Mouse (Mus musculus) gastrocnemius, adult 2 months (tissue): ENCODE results near the gene Ankrd42. TPM values are rescaled to one million over a fixed set of nuclear protein-coding genes. Genes with fewer than 3 reads are reported as not detected.

ENCODE experiments used
- DNase-seq: peaks from one replicate; pipeline ENCODE4 v3.0.0; 2022
- H3K27ac ChIP-seq: fragments of 200-600 bp; 2 replicates; pipeline ENCODE4 v1.8.1; 2022; ENCODE audit warnings: mild to moderate bottlenecking
- H3K4me3 ChIP-seq: fragments of 200-600 bp; 2 replicates; pipeline ENCODE4 v1.8.1; 2022; ENCODE audit warnings: mild to moderate bottlenecking, moderate library complexity
- CTCF ChIP-seq: fragments of 200-600 bp; IDR thresholded peaks from 2 replicates; pipeline ENCODE4 v1.8.1; 2022; ENCODE audit warnings: antibody characterized with exemption, mild to moderate bottlenecking, moderate library complexity
- intact Hi-C: fragments of 180-260 bp; cut with DNase I; formaldehyde crosslinking; loops from one replicate; pipeline ENCODE4 v1.15.1; 2025
- total RNA-seq, 2 experiments: library from RNA; stranded (reverse); gene quantifications; 2 replicates each; pipeline ENCODE4 v1.2.3; 2021

The Ankrd42 gene
- total RNA-seq, 2 experiments from 2014 or later = 0.31 to 0.39 TPM

GRCm38 (mm10) chr7:92636295-92637011, 489 bp downstream of the Ankrd42 start:
- Histone ChIP-seq H3K27ac (peak overlapping the region; percentile 94), H3K4me3 (peak overlapping the region; percentile 98)
- intact Hi-C loops = loop anchor here (1.0 to 10.0 kb wide), 3 partner anchors 33 to 191 kb away; partner anchors contain the start of genes Ccdc90b and Pcf11
- DNase-seq = peak; percentile 25
- TF ChIP-seq CTCF = no peak

GRCm38 (mm10) chr7:92630167-92630566, 6.8 kb downstream of the Ankrd42 start:
- intact Hi-C loops = loop anchor here (2.0 to 10.0 kb wide), 2 partner anchors 65 to 237 kb away; partner anchors contain the start of gene Ccdc90b
- Histone ChIP-seq H3K27ac (no peak overlapping the region), H3K4me3 (no peak overlapping the region)
- peak; percentile 30 for DNase-seq
- peak; percentile 59 for TF ChIP-seq CTCF

GRCm38 (mm10) chr7:92624488-92624887, 12.5 kb downstream of the Ankrd42 start:
- TF ChIP-seq CTCF = peak; percentile 37
- no peak overlapping the region for H3K27ac ChIP-seq
- DNase-seq = no peak
- no peak overlapping the region for H3K4me3 ChIP-seq
- intact Hi-C loops = loop anchor here (10.0 kb wide), 1 partner anchor 340 kb away; no protein-coding TSS in a partner anchor

DNA sequence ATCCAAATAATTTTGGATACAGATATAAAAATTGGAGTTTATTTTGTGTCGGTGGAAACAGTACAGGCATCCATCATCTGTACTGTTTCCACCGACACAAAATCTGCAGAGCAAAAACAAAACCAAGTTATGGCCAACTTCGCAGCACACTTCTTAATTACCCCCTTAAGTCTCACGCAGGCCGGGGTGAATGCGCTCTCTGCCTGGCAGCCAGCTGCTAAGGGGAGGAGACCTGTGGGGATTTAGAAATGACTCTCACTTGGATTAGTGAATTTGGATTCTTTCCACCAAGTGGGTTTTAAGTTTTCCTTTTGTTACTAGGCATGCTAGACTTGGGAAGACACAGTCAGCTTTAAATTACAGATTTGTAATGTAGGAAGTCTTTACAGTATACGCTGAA, 26.1 kb downstream of the Ankrd42 start:
- DNase-seq = no peak
- intact Hi-C loops = no loop called here
- no peak for TF ChIP-seq CTCF
- Histone ChIP-seq H3K4me3 (no peak overlapping the region), H3K27ac (no peak overlapping the region)

GRCm38 (mm10) chr7:92604961-92605360, 32.0 kb downstream of the Ankrd42 start:
- no peak for TF ChIP-seq CTCF
- H3K4me3 ChIP-seq = no peak overlapping the region
- H3K27ac ChIP-seq = no peak overlapping the region
- no peak for DNase-seq
- intact Hi-C loops = no loop called here

DNA sequence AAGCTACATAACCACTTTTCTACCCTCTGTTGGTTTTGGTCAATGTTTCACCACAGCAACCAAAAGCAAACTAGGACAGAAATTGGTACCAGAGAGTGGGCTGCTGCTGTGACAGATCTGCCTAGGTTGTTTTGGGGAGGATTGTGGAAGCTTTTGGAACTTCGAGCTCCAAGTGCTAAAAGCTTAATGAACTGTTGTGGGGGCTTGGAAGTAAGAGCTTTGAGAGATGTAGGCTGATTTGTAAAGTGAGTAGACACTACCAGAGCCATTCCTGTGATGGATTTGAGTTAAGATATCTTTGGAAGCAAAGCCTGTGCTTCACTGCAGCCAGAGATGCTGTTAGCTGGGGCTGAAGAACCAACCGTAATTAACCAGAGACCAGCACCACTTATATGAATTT, 46.1 kb downstream of the Ankrd42 start:
- intact Hi-C loops = no loop called here
- no peak for DNase-seq
- Histone ChIP-seq H3K27ac (no peak overlapping the region), H3K4me3 (no peak overlapping the region)
- no peak for TF ChIP-seq CTCF

DNA sequence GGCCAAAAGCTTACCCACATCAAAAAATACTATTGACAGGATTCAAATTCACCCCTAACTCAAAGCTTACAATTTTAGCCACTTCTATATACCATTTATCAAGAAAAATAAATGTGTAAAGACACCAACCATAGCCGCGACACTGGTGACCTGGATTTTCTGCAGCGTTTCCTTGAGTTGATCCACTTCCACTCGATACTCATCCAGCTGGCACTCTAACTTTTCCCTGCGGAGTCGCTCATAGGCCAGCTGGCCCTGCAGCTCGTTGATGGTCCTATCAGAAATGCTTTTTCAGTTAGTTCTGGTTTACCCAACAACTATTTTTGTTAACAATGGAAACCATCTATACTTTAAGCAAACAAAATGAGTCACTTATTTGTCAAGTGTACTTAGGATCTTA, 47.0 kb downstream of the Ankrd42 start:
- TF ChIP-seq CTCF = no peak
- intact Hi-C loops = no loop called here
- DNase-seq = peak; percentile 50
- no peak overlapping the region for H3K4me3 ChIP-seq
- no peak overlapping the region for H3K27ac ChIP-seq

DNA sequence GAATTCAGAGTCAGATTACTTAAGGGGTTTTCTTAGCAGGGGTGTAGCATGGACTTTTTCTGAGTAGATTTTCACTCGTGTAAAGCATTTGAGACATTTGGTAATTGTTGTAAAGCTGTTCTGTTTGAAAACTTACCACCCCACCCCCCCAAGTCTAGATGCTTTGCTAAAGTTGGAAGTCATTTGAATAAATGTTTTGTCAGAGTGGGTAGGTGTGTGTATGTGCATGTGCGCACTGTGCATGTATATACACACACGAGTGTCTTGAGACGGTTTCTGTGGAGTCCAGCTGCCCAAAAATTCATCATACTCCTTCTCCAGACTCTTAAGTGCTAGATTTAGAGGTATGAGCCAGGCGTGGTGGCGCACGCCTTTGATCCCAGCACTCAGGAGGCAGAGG, 53.4 kb downstream of the Ankrd42 start:
- Histone ChIP-seq H3K4me3 (no peak overlapping the region), H3K27ac (no peak overlapping the region)
- no peak for DNase-seq
- TF ChIP-seq CTCF = no peak
- intact Hi-C loops = no loop called here

GRCm38 (mm10) chr7:92580491-92581207, 56.3 kb downstream of the Ankrd42 start:
- TF ChIP-seq CTCF = no peak
- Histone ChIP-seq H3K4me3 (no peak overlapping the region), H3K27ac (no peak overlapping the region)
- intact Hi-C loops = no loop called here
- DNase-seq = no peak

DNA sequence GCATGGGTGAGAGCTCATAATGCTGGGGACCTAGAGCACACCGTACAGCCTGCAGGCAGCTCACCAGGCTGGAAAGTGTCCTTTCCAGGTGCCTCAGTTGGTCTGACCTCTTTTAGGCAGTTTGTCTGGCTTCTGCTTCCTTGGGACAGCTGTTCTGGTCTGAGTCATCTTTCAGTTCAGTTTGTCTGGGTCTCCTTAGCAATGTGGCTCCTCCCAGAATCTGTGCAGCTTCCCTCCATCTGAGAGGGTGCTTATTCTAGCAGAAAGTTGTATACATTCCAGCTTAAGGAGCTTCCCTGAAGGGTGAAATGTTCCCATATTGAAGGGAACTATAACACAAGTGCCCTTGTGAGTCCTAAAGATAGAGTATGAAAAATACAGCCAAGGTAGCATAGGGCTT, 70.2 kb downstream of the Ankrd42 start:
- intact Hi-C loops = loop anchor here (10.0 kb wide), 1 partner anchor 68 kb away; the partner anchor contains the start of gene Ankrd42
- Histone ChIP-seq H3K4me3 (no peak overlapping the region), H3K27ac (no peak overlapping the region)
- no peak for TF ChIP-seq CTCF
- DNase-seq = no peak

DNA sequence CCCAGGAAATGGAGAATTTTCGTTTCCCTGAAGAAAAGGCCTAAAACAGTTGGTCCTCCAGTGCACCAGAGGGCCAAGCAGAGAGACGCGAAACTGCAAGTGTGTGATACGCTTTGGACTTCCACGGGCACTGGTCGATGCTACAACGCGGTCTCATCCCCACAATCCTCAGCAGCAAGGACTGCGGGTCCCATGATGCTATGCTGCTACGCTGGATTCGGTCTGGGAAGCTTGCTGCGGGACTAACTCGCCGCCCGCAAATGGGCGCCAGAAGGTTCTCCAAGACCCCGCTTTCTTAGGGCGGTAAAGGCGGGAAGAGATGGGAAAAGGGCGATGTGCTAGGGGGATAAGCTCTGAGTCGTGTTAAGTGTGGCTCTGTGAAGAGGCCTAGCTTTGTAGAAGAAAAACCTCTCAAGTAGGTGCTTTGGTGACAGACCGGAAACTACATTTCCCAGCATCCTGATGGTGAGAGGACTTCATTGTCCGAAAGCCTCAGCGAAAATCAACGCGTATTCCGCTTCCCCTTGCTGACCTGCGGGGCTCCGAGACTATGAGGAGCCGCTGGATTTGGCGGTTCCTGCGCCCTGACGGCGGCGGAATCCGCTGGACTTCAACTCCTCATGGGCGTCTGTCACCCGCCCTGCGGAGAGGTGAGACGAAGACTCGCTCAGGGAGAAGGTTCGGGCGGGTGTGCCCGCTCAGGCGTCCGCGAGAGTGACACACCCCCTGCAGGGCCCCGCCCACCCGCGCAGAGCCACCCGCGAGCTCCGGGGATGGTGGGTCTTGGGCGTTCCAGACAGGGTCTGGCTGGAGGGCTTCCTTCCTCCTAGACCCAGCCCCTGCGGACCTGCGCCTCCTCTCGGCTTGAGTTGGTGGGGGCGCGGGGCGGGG, 75.7 kb downstream of the Ankrd42 start, which contains the start of gene Ccdc90b:
Gene Ccdc90b, plus strand, starts transcription at position 164 of the 891 bp plus-strand sequence.
- Histone ChIP-seq H3K4me3 (peak within 1 kb of the TSS; percentile 83), H3K27ac (peak within 1 kb of the TSS; percentile 98)
- intact Hi-C loops = loop anchor here (5.0 to 10.0 kb wide), 3 partner anchors 74 to 311 kb away; partner anchors contain the start of genes Ankrd42, Ddias, Prcp and Rab30
- TF ChIP-seq CTCF = peak; percentile 55
- peak; percentile 90 for DNase-seq

GRCm38 (mm10) chr7:92558744-92559143, 78.2 kb downstream of the Ankrd42 start:
- H3K4me3 ChIP-seq = no peak overlapping the region
- intact Hi-C loops = no loop called here
- DNase-seq = no peak
- no peak overlapping the region for H3K27ac ChIP-seq
- no peak for TF ChIP-seq CTCF
